Mouse (Mus musculus): ENCODE measurements around the gene Mertk. TPM values are rescaled to one million over a fixed set of nuclear protein-coding genes. Genes with fewer than 3 reads are reported as not detected.

The Mertk gene
- total and polyA plus RNA-seq, 2 experiments from 2014 or later, result 2.0 to 7.7 TPM

GRCm38 (mm10) chr2:128698140-128698692 lies 540 bp upstream of the Mertk start:
- Histone ChIP-seq H3K27ac (ENCODE audit: low read depth, low read length) (0 out of 2 replicates have a peak overlapping the region, but pooled peaks have one; percentile 12), H3K36me3 (ENCODE audit: insufficient read depth, low read length) (no peaks in the 10 kb centered on the region), H3K4me3 (ENCODE audit: low read depth, low read length) (peak overlapping the region; percentile 50), H3K4me2 (ENCODE audit: low read depth, low read length, poor library complexity, severe bottlenecking) (peak overlapping the region; percentile 95), H3K27me3 (ENCODE audit: insufficient read depth, low read length) (0 out of 2 replicates have a peak, but pooled peaks cover 12% of the 10 kb centered on the region), H3K9ac (replicated peaks; ENCODE audit: low read length, poor library complexity, severe bottlenecking) (peak overlapping the region; percentile 33; the same call in 1 of the 2 replicates), H3K9me3 (ENCODE audit: low read length) (no peaks in the 10 kb centered on the region), H3K4me1 (ENCODE audit: insufficient read depth, low read length) (0 out of 2 replicates have a peak, but pooled peaks cover 4% of the 10 kb centered on the region)
- peak; percentile 87 for TF ChIP-seq CTCF (IDR thresholded peaks at IDR 0.05)
- DNase-seq (ENCODE audit: low spot score) (peak; percentile 87), ATAC-seq (ENCODE audit: low FRiP score) (peak; percentile 91)
- under 1% methylated on average over 14 of the region's 14 CpGs for WGBS

GRCm38 (mm10) chr2:128699201-128699885 lies 587 bp downstream of the Mertk start:
- Histone ChIP-seq H3K27me3 (ENCODE audit: insufficient read depth, low read length) (0 out of 2 replicates have a peak, but pooled peaks cover 12% of the 10 kb centered on the region), H3K9me3 (ENCODE audit: low read length) (no peaks in the 10 kb centered on the region), H3K4me1 (ENCODE audit: insufficient read depth, low read length) (0 out of 2 replicates have a peak, but pooled peaks cover 4% of the 10 kb centered on the region), H3K9ac (replicated peaks; ENCODE audit: low read length, poor library complexity, severe bottlenecking) (0 out of 2 replicates have a peak overlapping the region, but pooled peaks have one; percentile 33), H3K27ac (ENCODE audit: low read depth, low read length) (0 out of 2 replicates have a peak overlapping the region, but pooled peaks have one; percentile 57), H3K4me3 (ENCODE audit: low read depth, low read length) (peak overlapping the region; percentile 50), H3K36me3 (ENCODE audit: insufficient read depth, low read length) (no peaks in the 10 kb centered on the region), H3K4me2 (ENCODE audit: low read depth, low read length, poor library complexity, severe bottlenecking) (peak overlapping the region; percentile 95)
- ATAC-seq (ENCODE audit: low FRiP score) (no peak), DNase-seq (ENCODE audit: low spot score) (peak; percentile 35)
- WGBS, result 1% methylated on average over 24 of the region's 24 CpGs
- TF ChIP-seq CTCF (IDR thresholded peaks at IDR 0.05), result no peak

GRCm38 (mm10) chr2:128704474-128704873 lies 5.7 kb downstream of the Mertk start:
- H3K4me2 ChIP-seq (ENCODE audit: low read depth, low read length, poor library complexity, severe bottlenecking), result no peak overlapping the region
- no peaks in the 10 kb centered on the region for H3K9me3 ChIP-seq (ENCODE audit: low read length)
- H3K36me3 ChIP-seq (ENCODE audit: insufficient read depth, low read length), result no peaks in the 10 kb centered on the region
- no peak overlapping the region for H3K27ac ChIP-seq (ENCODE audit: low read depth, low read length)
- no peaks in the 10 kb centered on the region for H3K27me3 ChIP-seq (ENCODE audit: insufficient read depth, low read length)
- DNase-seq (ENCODE audit: low spot score), result no peak
- H3K4me1 ChIP-seq (ENCODE audit: insufficient read depth, low read length), result no peaks in the 10 kb centered on the region
- no peak overlapping the region for H3K4me3 ChIP-seq (ENCODE audit: low read depth, low read length)
- TF ChIP-seq CTCF (IDR thresholded peaks at IDR 0.05), result no peak
- no peak overlapping the region for H3K9ac ChIP-seq (replicated peaks; ENCODE audit: low read length, poor library complexity, severe bottlenecking)
- ATAC-seq (ENCODE audit: low FRiP score), result no peak
- WGBS, result 83% methylated on average over 3 of the region's 3 CpGs

GRCm38 (mm10) chr2:128709264-128709663 lies 10.5 kb downstream of the Mertk start:
- DNase-seq (ENCODE audit: low spot score) (no peak), ATAC-seq (ENCODE audit: low FRiP score) (no peak)
- Histone ChIP-seq H3K36me3 (ENCODE audit: insufficient read depth, low read length) (no peaks in the 10 kb centered on the region), H3K9ac (replicated peaks; ENCODE audit: low read length, poor library complexity, severe bottlenecking) (no peak overlapping the region), H3K4me2 (ENCODE audit: low read depth, low read length, poor library complexity, severe bottlenecking) (no peak overlapping the region), H3K27ac (ENCODE audit: low read depth, low read length) (0 out of 2 replicates have a peak overlapping the region, but pooled peaks have one; percentile 1), H3K27me3 (ENCODE audit: insufficient read depth, low read length) (no peaks in the 10 kb centered on the region), H3K4me3 (ENCODE audit: low read depth, low read length) (no peak overlapping the region), H3K9me3 (ENCODE audit: low read length) (no peaks in the 10 kb centered on the region), H3K4me1 (ENCODE audit: insufficient read depth, low read length) (no peaks in the 10 kb centered on the region)
- WGBS, result 41% methylated on average over 6 of the region's 6 CpGs
- TF ChIP-seq CTCF (IDR thresholded peaks at IDR 0.05), result no peak

GRCm38 (mm10) chr2:128710609-128711008 lies 11.9 kb downstream of the Mertk start:
- Histone ChIP-seq H3K36me3 (ENCODE audit: insufficient read depth, low read length) (no peaks in the 10 kb centered on the region), H3K4me1 (ENCODE audit: insufficient read depth, low read length) (no peaks in the 10 kb centered on the region), H3K9ac (replicated peaks; ENCODE audit: low read length, poor library complexity, severe bottlenecking) (no peak overlapping the region), H3K4me2 (ENCODE audit: low read depth, low read length, poor library complexity, severe bottlenecking) (no peak overlapping the region), H3K9me3 (ENCODE audit: low read length) (no peaks in the 10 kb centered on the region), H3K27ac (ENCODE audit: low read depth, low read length) (no peak overlapping the region), H3K4me3 (ENCODE audit: low read depth, low read length) (no peak overlapping the region), H3K27me3 (ENCODE audit: insufficient read depth, low read length) (no peaks in the 10 kb centered on the region)
- ATAC-seq (ENCODE audit: low FRiP score) (no peak), DNase-seq (ENCODE audit: low spot score) (no peak)
- no peak for TF ChIP-seq CTCF (IDR thresholded peaks at IDR 0.05)
- WGBS, result 82% methylated on average over 6 of the region's 6 CpGs

GRCm38 (mm10) chr2:128712940-128713339 lies 14.2 kb downstream of the Mertk start:
- Histone ChIP-seq H3K27ac (ENCODE audit: low read depth, low read length) (no peak overlapping the region), H3K9me3 (ENCODE audit: low read length) (no peaks in the 10 kb centered on the region), H3K9ac (replicated peaks; ENCODE audit: low read length, poor library complexity, severe bottlenecking) (no peak overlapping the region), H3K36me3 (ENCODE audit: insufficient read depth, low read length) (no peaks in the 10 kb centered on the region), H3K4me3 (ENCODE audit: low read depth, low read length) (no peak overlapping the region), H3K4me2 (ENCODE audit: low read depth, low read length, poor library complexity, severe bottlenecking) (no peak overlapping the region), H3K27me3 (ENCODE audit: insufficient read depth, low read length) (no peaks in the 10 kb centered on the region), H3K4me1 (ENCODE audit: insufficient read depth, low read length) (no peaks in the 10 kb centered on the region)
- TF ChIP-seq CTCF (IDR thresholded peaks at IDR 0.05), result no peak
- ATAC-seq (ENCODE audit: low FRiP score) (no peak), DNase-seq (ENCODE audit: low spot score) (no peak)
- 84% methylated on average over 6 of the region's 6 CpGs for WGBS

All from midbrain, postnatal 0 days (tissue).